Mouse (Mus musculus): ENCODE results near the gene Rad23a. TPM values are rescaled to one million over a fixed set of nuclear protein-coding genes. Genes with fewer than 3 reads are reported as not detected.
A peak's percentile ranks its signal among the peaks of the same experiment; 100 is the strongest.

Gene Rad23a
- total RNA-seq, 4 experiments from 2014 or later = 107 to 125 (median 111) TPM

GRCm38 (mm10) chr8:84813059-84813458, 27.4 kb downstream of the Rad23a start:
- peak; percentile 58 for DNase-seq

- no peak for DNase-seq
These were observed 29.2 kb downstream of the Rad23a start for GRCm38 (mm10) chr8:84811303-84811702.

GRCm38 (mm10) chr8:84810896-84811295, 29.6 kb downstream of the Rad23a start:
- peak; percentile 87 for DNase-seq

GRCm38 (mm10) chr8:84809941-84810280, 30.6 kb downstream of the Rad23a start:
- DNase-seq = no peak

- no peak for DNase-seq
These were observed 31.1 kb downstream of the Rad23a start for GRCm38 (mm10) chr8:84809109-84809940.

- no peak for DNase-seq
These were observed 34.4 kb downstream of the Rad23a start for GRCm38 (mm10) chr8:84806031-84806430.

- DNase-seq = peak; percentile 49
These were observed 40.2 kb downstream of the Rad23a start, which contains the start of gene Nfix for GRCm38 (mm10) chr8:84799999-84800831. Gene Nfix, minus strand, starts transcription at chr8:84800344.

GRCm38 (mm10) chr8:84799136-84799931, 41.1 kb downstream of the Rad23a start:
- peak; percentile 38 for DNase-seq

GRCm38 (mm10) chr8:84798446-84799135, 41.9 kb downstream of the Rad23a start:
- DNase-seq = no peak

- no peak for DNase-seq
These were observed 42.5 kb downstream of the Rad23a start for GRCm38 (mm10) chr8:84797971-84798370.

- no peak for DNase-seq
These were observed 43.1 kb downstream of the Rad23a start for GRCm38 (mm10) chr8:84797256-84797797.

GRCm38 (mm10) chr8:84794486-84794885, 46.0 kb downstream of the Rad23a start:
- DNase-seq = no peak

GRCm38 (mm10) chr8:84793791-84794485, 46.5 kb downstream of the Rad23a start:
- DNase-seq = no peak

- no peak for DNase-seq
These were observed 47.3 kb downstream of the Rad23a start for GRCm38 (mm10) chr8:84793134-84793533.

GRCm38 (mm10) chr8:84792429-84792947, 48.0 kb downstream of the Rad23a start:
- DNase-seq = no peak

- DNase-seq = no peak
These were observed 49.9 kb downstream of the Rad23a start for GRCm38 (mm10) chr8:84790537-84790936.

- no peak for DNase-seq
These were observed 50.5 kb downstream of the Rad23a start for GRCm38 (mm10) chr8:84789855-84790486.

GRCm38 (mm10) chr8:84789345-84789744, 51.1 kb downstream of the Rad23a start:
- DNase-seq = no peak

- DNase-seq = no peak
These were observed 51.6 kb downstream of the Rad23a start for GRCm38 (mm10) chr8:84788896-84789295.

Data from adrenal gland, adult 8-10 months (tissue).